Mouse (Mus musculus): ENCODE data around the gene Ulbp1.
"Not testable (repeated sequence)": the region's sequence is repeated elsewhere in the genome, so short reads cannot be mapped to it uniquely, and the experiment has no call there.

The Ulbp1 gene

GRCm38 (mm10) chr10:7473197-7473889, at the start of gene Ulbp1:
TSS of gene Ulbp1 (minus strand) at chr10:7473638.
- DNase-seq (ENCODE audit: low read depth, low spot score) = peak; percentile 87

DNA sequence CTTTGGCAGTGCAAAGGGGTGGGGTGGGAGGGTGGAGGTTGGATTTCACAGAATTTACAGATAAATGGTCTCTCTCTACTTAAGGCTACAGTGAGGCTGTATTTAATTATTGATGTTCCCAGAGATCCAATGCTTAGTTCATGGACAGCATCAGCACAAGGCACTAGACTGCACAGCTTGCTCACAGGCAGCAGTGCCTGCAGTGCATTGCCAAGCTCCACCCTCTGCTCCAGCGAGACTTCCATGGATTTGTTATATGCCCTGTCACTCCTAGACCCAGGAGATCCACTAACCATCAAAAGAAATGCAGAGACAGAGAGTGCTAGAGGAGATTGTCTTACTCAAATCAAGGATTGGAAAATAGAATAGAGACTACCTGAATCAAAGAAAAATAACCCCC, 24.7 kb upstream of the Ulbp1 start:
- not testable (repeated sequence) for DNase-seq (ENCODE audit: low read depth, low spot score)

DNA sequence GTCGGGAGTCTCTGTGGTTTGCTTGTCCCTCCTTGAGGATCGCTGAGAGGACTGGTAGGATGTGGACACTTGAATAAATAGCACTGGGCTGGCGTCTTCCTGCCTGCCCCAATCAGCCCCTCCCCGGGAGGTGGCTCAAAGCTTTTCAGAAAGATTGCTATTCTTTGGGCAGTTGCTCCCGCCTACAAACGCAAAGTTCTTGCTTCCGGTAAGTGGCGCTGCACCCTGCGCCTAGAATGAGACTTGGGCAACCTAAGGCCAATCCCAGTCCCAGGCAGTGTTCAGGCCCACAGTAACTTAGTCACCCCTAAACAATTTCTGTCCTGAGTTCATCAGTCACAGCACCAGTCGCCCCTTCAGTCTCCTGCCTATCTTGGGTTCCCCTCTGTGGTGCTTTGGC, 18.9 kb upstream of the Ulbp1 start:
- not testable (repeated sequence) for DNase-seq (ENCODE audit: low read depth, low spot score)

GRCm38 (mm10) chr10:7483650-7484049, 10.2 kb upstream of the Ulbp1 start:
- peak; percentile 36 for DNase-seq (ENCODE audit: low read depth, low spot score)

- DNase-seq (ENCODE audit: low read depth, low spot score) = peak; percentile 80
These were observed 787 bp upstream of the Ulbp1 start for GRCm38 (mm10) chr10:7474225-7474624.

- DNase-seq (ENCODE audit: low read depth, low spot score) = no peak
These were observed 1.8 kb downstream of the Ulbp1 start for GRCm38 (mm10) chr10:7471664-7472063.

- no peak for DNase-seq (ENCODE audit: low read depth, low spot score)
These were observed 3.0 kb downstream of the Ulbp1 start for GRCm38 (mm10) chr10:7470457-7470856.

DNA sequence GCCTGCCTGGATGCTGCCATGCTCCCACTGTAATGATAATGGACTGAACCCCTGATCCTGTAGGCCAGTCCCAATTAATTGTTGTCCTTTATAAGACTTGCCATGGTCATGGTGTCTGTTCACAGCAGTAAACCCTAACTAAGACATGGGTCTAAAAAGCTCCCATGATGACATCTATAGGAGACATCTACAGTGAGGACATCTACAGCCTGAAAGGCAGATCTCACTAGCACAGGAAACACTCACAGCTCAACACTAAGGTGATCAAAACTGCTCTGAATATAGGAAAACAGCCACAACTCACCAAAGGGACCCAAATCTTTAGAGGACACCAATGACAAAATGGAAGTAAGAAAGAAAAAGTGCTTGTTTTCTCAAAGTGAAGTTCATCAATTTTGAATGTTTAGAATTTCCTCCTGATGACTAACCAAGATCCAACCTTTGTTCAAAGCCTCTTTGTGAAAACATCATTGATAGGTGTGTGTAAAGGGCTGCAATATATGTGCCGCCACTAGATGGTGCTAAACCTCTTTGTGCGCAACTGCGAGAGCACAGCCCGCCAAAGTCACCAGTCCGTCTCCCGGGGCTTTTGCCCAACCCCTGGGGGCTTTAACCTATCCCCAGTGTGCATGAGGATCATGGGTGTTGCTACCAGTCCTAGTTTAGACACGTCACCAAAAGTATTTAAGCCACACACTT, 3.6 kb downstream of the Ulbp1 start:
- DNase-seq (ENCODE audit: low read depth, low spot score) = peak; percentile 47

GRCm38 (mm10) chr10:7462006-7462405, 11.4 kb downstream of the Ulbp1 start:
- DNase-seq (ENCODE audit: low read depth, low spot score) = no peak

DNA sequence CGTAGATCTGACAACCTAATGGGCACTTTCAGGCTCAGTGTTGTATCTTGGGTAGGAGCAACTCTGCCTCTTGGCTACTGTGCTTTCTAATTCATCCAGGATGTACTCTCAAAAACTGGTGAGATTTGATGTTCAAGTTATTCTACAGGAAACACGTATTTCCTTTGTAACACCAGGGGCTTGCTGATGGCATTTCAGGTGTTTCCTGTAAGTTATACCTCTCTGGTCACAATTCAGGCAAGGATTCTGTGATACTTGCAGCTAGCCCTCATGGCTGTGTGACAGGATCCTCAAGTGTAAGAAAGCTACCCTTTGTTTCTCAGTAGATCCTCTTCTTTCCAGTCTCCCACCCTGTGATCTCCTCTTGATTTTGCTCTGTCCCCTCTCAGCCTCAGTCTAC, 34.5 kb downstream of the Ulbp1 start:
- DNase-seq (ENCODE audit: low read depth, low spot score) = no peak

GRCm38 (mm10) chr10:7393143-7394035, 80.0 kb downstream of the Ulbp1 start:
- DNase-seq (ENCODE audit: low read depth, low spot score) = no peak

GRCm38 (mm10) chr10:7391935-7392930, 81.2 kb downstream of the Ulbp1 start:
- DNase-seq (ENCODE audit: low read depth, low spot score) = no peak

- DNase-seq (ENCODE audit: low read depth, low spot score) = no peak
These were observed 81.9 kb downstream of the Ulbp1 start for GRCm38 (mm10) chr10:7391561-7391934.

DNA sequence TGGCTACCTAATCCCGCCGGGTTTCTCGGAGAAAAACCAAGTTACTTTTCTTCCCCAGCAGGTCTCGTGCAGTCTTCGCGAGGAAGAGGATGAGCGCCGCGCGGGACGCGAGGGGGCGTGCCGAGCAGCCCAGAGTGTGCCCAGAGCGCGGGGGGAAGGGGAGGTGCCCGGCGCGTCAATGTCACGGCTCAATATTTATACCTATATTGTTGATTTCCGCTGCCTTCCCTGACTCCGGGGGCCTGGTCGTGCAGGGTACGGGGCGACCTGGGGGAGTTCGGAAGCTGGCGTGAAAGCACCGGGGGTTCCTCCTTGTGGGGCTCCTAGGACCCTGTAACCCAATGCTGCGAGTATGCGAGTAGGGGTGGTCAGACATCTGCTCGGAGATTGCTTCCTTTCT, 82.3 kb downstream of the Ulbp1 start:
- DNase-seq (ENCODE audit: low read depth, low spot score) = no peak

All from CD4-positive helper T cell, adult 2 months (primary cell).